Mouse (Mus musculus): Measurements from ENCODE around the gene Rbm4. TPM values are rescaled to one million over a fixed set of nuclear protein-coding genes. Genes with fewer than 3 reads are reported as not detected.
"Not testable (repeated sequence)": the region's sequence is repeated elsewhere in the genome, so short reads cannot be mapped to it uniquely, and the experiment has no call there.

The Rbm4 gene
- total RNA-seq (2021), result 10 to 100 TPM; 57.6 to 68.1 TPM
- long read RNA-seq, experiment 1, transcript Rbm4-206 (4 exons, 2,610 nt), result minor isoform, 9 of 42 reads
- long read RNA-seq, experiment 1, transcript Rbm4-201 (3 exons, 801 nt), result minor isoform, 9 of 42 reads
- long read RNA-seq, experiment 1, transcript Rbm4-204 (4 exons, 1,411 nt), result major isoform, 10 of 42 reads
- long read RNA-seq, experiment 1, partial matches to known transcripts, result 8 of 42 reads
- long read RNA-seq, experiment 1, other reads (novel, unspliced or antisense), result 2 of 42 reads
- long read RNA-seq, experiment 2, transcript Rbm4-206 (4 exons, 2,610 nt), result major isoform, 7 of 19 reads
- long read RNA-seq, experiment 2, transcript Rbm4-204 (4 exons, 1,411 nt), result minor isoform, 5 of 19 reads
- long read RNA-seq, experiment 2, partial matches to known transcripts, result 1 of 19 reads
- long read RNA-seq, experiment 2, other reads (novel, unspliced or antisense), result 3 of 19 reads

DNA sequence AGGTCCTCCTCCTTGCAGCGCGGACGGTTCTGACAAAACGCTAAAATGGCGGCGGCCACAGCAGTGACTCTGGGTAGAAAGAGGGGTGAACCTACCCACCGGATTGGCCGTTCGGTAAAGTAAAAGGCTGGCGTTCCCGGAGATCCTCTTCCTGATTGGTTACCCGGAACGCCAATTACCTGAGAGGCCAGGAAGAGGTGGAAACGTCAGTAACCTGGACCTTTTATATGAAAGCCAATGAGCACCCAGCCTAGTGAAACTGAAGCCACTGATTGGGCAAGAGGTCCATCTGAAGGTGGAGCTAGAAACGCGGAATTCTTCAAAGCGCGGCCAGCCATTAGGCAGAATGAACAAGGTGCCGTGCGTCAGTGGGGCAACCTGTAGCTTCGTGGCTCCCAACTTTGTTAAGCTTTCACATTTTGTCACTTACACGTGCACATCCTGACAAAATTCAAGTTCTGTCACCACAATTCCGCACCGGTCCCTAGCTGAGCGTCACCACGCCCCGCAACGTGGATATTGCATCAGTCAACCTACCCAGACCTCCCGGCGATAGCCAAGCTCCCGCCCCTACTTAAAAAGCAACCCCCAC, at the start of gene Rbm4:
Rbm4 (minus strand) TSS at position 71 of the 592 bp plus-strand sequence.
- DNase-seq, result peak; percentile 95 to 97

DNA sequence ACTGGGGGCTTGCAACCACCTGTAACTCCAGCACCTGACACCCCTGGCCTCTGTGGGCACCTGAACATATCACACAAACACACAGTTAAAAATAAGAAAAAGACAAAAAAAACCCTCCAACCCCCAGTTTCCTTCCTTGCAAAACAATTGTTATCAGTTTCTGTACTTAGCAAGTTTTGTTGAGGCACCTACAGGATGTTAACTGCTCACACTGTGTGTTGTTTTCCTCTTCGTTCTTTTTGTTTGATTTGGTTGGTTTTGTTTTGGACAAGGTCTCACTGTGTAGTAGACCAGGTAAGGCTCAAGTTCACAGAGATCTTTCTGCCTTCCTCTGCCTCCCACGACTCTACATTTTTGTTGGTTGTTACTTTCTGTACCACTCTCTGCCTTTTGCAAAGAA, 48.9 kb upstream of the Rbm4 start:
- DNase-seq, result no peak

DNA sequence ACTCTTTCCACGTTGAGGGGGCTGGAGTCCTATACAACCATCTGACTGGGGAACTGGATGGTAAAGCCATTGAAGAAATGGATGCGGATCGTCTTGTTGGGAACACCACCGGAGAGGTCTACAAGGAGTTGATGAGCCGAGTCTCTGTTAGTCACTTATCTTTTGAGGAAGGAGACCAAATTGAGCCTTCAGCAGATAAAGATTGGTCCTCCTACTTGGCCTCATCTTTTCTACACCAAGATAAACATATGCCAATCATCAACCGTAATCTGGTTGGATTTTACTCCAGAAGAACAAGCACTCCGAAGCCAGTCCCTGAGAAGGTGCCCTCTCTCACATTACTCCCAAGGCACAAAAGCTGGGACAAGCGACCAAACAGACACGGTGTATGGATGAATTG, 47.1 kb upstream of the Rbm4 start:
- DNase-seq, result no peak

DNA sequence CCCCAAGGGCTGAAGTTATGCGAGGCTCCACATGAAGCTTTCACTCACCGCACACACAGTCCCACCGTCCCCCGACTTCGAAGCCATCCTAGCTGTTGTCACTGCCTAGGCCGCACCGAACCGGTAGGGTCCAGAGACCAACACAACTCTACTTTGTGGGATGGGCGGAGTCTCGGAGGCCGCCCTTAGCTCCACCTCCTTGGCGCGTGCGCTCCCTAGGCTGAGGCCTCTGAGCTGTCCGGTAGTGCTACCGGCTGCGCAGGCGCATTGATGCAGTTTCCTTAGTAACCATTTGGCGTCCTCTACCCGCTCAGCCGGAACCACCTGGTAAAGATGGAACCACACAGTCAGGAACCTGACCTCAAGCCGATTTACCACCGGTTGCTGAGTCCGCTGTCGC, 45.4 kb upstream of the Rbm4 start, which contains the start of the genes Ccs and Ccdc87:
Ccs (minus strand) TSS at position 184 of the 400 bp plus-strand sequence.
Ccdc87 (plus strand) TSS at position 218 of the 400 bp plus-strand sequence.
- DNase-seq, result peak; percentile 99

DNA sequence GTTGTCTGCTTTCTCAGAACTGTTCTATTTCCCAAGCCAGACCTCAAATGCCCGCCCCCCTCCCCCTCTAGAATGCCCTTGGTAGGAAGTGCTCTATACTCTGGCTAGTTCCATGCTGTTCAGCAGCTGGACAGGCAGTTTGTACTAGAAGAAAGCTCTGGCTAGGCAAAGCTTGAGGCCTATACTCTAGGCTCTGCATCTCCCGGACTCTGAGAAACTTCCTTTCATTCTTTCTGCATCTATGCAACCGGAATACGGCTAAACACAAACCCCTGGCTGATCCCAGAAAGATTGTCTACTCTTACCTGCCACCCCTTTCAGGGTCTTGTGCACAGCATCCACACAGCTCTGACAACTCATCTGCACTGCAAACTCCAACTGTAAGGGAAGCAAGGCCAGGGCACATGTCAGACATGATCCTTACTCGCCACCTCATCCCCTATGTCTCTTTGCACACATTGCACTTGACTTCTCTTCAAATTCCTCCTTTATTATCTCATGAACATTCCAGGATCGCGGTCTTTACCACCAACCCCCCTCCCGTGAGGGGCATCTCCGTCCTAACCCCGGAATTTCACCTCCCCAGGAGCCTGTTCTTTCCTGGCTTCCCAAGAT, 44.9 kb upstream of the Rbm4 start:
- no peak for DNase-seq

DNA sequence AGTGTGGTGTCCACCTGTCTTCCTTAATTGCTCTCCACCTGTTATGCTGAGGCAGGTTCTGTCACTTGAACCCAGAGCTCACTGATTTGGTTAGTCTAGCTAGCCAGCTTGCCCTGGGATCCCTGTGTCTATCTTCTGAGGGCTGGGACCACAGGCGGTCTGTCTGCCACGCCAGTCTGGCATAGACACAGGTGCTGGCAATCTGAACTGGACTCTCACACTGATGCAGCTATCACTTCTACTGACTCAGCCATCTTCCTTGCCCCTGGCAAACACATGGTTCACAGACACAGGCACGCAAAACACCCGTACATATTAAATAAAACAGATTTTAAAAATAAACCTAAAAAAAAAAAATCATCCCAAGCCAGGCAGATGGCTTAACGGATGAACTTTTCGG, 43.3 kb upstream of the Rbm4 start:
- DNase-seq, result no peak

DNA sequence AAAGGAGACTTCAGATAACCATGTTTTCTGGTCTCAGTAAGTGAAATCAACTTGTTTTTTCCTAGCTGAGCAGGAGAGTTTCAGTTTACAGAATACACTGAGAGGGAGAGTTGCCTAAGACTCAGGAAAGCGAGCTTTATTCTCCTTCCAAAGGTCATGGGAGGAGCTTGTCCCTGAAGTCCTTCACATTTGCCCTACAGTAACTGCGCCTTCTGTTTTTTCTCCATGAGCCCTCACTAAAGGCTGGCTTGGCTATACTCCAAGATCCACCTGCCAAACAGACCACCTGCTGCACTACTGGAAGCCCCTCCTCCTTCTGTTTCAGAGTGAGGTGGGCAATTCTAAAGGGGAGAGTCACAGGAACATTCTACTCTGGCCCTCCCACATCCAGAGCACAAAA, 42.4 kb upstream of the Rbm4 start:
- peak in 1 of 2 experiments; percentile 25 for DNase-seq

DNA sequence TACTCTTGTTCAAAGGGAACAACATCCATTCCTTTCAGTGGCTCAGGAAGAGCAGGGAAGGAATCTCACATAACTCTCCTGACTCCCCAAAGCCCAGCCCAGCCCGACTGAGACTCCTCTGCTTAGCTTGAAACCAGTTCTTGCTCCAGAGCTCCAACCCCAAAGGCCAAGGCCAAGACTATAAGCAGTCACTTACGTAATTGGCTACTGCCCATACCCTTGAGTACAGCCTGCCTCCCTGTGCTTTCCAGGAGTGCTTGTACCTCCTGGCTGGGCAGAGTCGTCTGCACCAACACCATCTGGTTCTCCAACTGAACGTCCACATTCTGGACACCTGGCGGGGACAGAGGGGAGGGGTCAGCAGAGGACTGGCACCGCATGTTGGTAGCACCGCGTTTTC, 40.3 kb upstream of the Rbm4 start:
- peak; percentile 61 to 62 for DNase-seq

DNA sequence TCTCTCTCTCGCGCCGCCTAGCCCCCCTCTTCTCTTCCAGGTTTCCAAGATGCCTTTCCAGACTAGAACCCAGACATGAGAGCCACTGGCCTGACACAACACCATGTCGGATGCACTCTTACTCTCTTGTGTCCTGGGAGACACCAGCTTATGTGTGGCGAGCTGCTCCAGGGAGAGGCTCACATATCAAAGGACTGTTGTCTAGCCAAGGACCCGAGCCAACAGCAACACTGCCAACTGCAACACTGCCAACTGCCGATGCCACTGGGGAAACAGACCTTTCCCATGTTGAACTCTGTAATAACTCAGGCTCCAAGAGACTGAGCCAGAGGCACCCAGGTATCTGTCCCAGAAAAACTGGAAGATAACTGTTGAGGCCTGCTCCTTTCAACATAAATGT, 35.5 kb upstream of the Rbm4 start:
- peak; percentile 77 to 82 for DNase-seq

DNA sequence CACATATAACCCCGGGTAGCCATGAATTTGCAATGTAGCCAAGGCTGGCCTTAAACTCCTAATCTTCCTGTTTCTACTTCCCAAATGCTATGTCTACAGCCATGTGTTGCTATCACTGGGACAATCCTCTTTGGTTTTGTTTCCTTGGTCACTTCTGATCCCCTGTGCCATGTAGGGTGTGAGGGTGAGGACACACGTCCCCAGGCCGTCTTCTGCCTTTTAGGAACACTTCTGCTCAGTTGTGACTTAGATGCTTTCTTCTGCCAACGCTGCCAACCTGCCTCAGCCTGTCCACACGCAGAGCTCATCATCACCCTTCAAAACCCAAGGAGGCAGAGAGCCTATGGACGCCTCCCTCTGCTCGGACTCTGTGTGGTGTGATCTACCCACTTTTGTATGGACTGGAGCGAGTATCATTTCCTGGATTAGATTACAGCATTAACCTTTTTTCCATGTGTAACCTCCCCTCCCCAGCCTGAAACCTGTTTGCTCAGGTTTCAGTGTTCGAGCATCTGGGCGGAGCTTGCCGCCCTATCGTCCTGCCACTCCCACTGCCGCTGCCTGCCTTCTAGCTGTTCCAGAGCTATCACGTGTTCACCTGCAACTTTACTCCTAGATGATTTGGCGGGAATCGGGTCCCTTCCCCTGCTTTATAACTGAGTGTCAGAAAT, 34.9 kb upstream of the Rbm4 start:
- DNase-seq, result no peak

DNA sequence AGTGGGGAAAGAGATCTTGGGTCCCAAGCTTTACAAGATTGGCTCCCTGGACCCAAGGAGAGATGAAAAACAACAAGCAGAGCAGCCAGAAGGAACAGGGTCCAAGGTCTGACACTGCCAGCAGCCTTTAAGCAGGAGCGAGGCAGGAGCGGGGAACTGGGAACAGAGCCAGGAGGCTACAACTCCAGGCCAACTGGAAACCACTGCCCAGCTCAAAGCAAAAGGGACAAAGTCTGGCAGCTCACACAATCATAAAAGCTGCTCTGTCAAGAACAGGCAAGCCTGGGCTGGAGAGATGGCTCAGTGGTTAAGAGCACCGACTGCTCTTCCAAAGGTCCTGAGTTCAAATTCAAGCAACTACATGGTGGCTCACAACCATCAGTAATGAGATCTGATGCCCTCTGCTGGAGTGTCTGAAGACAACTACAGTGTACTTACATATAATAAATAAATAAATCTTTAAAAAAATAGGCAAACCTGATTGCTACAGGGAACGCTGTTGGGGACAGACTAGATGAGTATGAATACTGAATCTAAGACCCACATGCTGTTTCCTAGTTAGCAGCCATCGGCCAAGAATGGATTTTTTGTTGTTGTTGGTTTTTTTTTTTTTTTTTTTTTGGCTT, 27.1 kb upstream of the Rbm4 start:
- DNase-seq, result peak; percentile 71 to 83

DNA sequence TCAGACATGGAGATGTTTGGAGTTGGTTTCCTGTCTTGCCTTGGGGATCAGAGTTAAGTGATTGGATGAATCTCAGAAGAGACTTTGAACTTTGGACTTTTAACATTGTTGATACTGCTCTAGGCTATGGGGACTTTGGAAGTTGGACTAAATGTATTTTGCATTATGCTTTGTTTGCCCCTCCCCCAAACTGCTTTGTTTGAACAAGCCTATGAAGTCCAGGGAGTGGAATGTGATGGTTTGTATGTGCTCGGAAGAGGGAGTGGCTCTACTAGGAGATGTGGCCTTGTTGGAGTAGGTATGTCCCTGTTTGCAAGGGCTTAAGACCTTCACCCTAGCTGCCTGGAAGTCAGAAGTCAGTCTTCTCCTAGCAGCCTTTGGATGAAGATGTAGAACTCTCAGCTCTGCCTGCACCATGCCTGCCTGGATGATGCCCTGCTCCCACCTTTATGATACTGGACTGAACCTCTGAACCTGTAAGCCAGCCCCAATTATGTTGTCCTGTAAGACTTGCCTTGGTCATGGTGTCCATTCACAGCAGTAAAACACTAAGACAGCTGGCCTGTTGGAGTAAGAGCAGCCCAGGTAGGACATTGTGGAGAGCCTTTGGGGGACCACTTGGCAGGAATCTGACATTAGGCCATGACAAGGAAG, 23.6 kb upstream of the Rbm4 start:
- no peak for DNase-seq

DNA sequence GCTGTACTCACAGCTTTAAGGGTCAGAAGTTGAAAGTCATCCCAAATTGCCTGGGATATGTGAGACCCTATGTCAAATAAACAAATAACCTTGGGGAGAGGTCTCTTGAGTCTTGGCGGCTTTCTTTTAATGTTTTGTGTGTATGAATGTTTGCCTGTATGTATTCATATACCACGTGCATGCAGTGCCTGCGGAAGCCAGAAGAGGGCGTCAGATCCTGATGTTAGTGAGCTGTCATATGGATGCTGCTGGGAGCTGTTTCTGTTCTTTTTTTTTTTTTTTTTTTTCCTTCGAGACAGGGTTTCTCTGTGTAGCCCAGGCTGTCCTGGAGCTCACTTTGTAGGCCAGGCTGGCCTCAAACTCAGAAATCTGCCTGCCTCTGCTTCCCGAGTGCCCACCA, 19.3 kb upstream of the Rbm4 start:
- DNase-seq, result peak in 1 of 2 experiments; percentile 32

DNA sequence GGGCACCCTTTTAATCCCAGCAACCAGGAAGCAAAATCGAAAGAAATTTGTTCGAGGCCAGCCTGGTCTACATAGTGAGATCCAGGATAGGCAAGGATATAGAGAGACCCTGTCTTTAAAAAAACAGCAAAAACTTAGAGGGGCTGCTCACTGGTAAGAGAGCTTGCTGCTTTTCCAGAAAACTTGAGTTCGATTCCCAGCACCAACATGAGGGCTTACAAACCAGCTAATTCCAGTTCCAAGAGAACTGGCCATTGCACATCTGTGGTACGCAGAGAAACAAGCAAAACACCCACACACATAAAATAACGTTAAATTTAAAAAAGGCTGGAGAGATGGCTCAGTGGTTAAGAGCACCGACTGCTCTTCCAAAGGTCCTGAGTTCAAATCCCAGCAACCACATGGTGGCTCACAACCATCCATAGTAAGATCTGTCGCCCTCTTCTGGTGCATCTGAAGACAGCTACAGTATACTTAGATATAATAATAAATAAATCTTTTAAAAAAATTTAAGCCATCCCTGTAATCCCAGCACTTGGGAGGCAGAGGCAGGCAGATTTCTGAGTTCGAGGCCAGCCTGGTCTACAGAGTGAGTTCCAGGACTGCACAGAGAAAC, 18.7 kb upstream of the Rbm4 start:
- DNase-seq, result not testable (repeated sequence)

DNA sequence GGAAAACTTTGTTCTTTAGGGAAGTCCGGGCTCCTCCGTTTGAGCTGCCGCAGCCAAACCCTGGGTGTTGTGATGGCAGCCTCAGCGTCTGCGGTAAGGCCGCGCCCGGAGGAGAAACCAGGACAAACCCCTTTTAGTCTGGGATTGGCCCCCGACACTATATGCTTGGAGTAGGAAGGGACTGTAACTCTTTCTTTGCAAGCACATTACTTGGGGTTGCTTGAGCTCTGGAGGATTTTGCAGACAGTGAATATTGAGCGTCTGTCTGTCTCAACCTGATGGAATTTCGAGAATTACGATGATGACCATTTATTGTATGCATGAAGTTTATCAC, 18.2 kb upstream of the Rbm4 start:
- DNase-seq, result no peak

DNA sequence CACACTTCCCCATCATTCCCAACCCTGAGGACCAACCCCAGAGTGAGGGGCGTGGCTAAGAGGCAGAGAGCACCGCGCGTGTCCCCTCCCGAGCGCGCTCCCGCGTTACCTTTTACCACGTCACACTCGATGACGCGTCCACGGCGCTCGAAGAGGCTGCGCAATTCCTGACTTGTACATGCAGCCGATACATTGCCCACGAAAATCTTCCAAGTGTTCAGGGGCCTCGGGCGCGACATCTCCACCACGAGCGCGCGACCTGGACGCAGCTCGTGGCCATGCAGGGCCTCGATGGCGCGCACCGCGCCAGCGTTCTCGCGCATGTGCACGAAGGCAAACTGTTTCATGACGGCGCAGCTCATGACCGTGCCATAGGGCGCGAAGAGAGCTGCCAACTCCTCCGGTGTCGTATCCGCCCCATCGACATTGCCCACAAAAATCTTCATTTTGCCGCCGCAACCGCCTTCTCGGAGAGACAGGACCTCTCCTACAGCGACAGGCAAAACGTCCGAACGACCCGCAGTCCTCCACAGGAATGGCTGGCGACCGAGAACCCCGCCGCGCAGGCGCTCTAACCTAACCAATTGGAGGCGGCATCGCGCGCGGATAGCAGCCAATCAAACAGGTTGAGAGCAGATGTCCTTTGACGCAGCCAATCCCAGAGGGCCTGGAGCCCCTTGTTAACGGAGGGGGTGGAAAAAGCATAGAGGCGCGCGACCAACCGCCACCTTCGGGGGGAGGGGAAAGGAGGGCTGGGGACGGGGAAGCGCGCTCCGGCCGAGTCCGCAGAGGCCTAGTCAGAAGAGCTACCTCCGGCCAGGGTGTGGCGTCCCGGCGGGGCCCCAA, 17.6 kb upstream of the Rbm4 start, which contains the start of the genes Gm21992 and Rbm14:
Gm21992 (minus strand) TSS at position 550 of the 846 bp plus-strand sequence.
Rbm14 (minus strand) TSS at position 572 of the 846 bp plus-strand sequence.
- peak; percentile 99 for DNase-seq

DNA sequence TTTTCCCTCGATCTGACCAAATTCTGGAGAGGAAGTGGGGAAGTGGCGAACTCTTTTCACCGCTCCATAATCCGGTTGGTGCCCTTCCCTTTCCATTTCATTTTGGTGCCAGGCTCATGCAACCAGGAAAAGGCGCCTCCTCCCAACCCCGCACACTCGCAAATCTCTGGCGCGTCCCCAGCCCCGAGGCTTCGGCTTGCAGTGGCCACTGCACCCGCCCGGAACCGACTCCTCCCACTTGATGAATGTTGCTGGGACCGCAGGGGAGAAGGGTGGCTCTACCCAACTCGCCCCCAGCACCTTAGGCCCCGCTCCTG, 17.0 kb upstream of the Rbm4 start:
- no peak for DNase-seq

DNA sequence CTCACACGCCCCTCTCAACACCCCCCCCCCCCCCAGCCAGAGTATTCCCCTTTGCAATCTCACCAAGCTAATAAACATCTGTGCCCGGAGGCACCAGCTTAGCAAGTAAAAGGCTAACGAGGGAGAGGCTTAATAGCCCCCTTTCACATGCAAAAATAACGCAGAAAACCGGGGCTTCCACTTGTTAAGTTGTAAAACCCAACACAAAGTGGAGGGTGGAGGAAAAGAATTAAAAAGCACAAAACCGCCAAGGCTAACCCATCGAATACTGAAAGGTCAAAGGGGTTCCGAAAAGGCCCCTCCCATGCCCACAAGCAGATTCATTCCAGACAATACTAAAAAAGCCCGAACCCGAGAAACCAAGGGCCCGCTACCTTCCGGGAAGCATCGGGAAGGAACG, 16.6 kb upstream of the Rbm4 start:
- DNase-seq, result no peak

DNA sequence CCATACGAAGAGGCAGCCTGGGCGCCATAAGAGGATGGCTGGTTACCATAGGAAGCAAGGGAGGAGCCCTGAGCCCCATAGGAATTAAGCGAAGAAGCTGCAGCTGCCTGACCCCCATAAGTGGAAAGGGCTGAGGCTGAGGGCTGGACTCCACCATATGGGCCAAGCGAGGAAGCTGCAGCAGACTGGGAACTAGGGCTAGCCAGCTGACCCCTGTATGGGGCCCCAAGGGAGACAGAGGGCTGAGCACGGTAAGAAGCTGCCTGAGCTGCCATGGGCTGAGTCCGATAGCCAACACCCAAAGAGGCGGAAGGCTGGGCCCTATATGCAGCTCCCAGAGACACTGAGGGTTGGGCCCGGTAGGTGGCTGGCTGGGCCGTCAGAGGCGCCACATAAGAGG, 9.6 kb upstream of the Rbm4 start:
- DNase-seq, result no peak

DNA sequence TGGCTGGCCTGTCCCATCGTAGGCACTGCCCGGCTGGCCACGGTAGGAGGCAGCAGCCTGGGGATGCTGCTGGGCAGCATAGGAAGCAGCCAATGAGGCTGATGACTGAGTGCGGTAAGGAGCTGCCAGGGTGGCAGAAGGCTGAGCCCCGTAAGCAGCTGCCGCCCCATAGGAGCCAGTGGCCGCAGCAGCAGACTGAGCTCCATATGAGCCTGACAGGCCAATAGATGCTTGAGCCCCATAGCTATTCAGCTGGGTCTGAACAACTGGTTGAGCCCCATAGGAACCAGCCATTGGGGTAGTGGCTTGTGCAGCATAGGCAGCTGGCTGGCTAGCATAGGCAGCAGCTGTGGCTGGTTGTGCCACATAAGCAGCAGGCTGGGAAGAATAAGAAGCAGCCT, 9.0 kb upstream of the Rbm4 start:
- no peak for DNase-seq
